Mouse (Mus musculus) lung, adult 2 months (tissue): ENCODE results near the gene Mical3.

ENCODE experiments used
- CTCF ChIP-seq: fragments of 200-500 bp; IDR thresholded peaks from 2 replicates; pipeline ENCODE4 v1.5.1; 2011; ENCODE audit warnings: mild to moderate bottlenecking, low read length, control low read depth; ENCODE audit not compliant: insufficient read depth
- POLR2A ChIP-seq: fragments of 200-500 bp; IDR thresholded peaks from 2 replicates; pipeline ENCODE4 v1.6.1; 2011; ENCODE audit warnings: low read depth, mild to moderate bottlenecking, control low read depth, low read length, borderline replicate concordance; ENCODE audit errors: extremely low read depth

DNA sequence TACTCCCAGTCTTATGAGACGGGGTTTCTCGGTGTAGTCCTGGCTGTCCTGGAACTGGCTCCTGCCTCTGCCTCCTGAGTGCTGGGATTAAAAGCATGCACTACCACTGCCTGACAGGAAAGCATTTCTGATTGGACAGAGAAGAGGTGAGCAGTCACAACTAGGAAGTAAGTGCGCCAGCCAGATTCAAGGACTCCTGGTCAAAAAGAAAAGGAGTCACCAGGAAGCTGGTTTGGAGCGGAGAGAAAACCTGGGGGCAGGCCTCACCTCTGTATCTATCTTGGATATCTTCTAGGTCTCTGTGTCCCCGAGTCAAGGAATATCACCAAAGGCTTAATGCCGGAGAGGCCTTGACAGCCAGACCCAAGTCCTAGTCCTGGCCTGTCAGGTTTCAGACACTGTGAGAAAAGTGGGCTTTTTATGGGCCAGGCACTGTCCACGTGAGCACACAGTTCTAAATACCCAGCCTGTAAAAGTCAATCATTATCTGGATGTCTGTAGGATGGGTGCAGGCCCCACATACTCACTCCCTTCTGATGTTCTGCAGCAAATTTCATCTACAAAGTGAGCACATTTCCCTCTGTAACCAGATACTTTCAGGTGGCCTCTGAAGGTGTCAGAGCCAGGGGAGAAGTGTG is 190.2 kb downstream of the Mical3 start:
- TF ChIP-seq CTCF (no peak), POLR2A (no peak)
